Mouse (Mus musculus): ENCODE measurements around the gene Nemp1.

- no peak for TF ChIP-seq POLR2A (IDR thresholded peaks at IDR 0.05; ENCODE audit: insufficient read depth, low read depth, low read length)
- no peak for TF ChIP-seq CTCF (IDR thresholded peaks at IDR 0.05; ENCODE audit: insufficient read depth, low read depth, low read length)
Observed at GRCm38 (mm10) chr10:127640421-127640820, 26.3 kb upstream of the Nemp1 start.

Data from olfactory bulb, adult 2 months (tissue).